12 mouse cellular contexts compared by ENCODE assay signal in genomic region chr17:24490399-24490798, GRCm38 (mm10). TPM values are rescaled to one million over a fixed set of nuclear protein-coding genes. Genes with fewer than 3 reads are reported as not detected.
DNase-seq lines count a peak whose midpoint lies in the region; ATAC-seq lines count a peak whose summit lies in the region.
"Had no signal": no experiment of that assay in that cellular context is flagged by ENCODE, and none has a peak within 500 bp of the region (broad histone marks: within the 10 kb centered on the region; RNA-seq: fewer than 3 reads in every experiment).

No protein-coding gene starts in this region.

- no peak overlapping the region for H3K27ac ChIP-seq in forebrain, embryonic 11.5 days (ENCODE audit: low read depth, low read length)
- no peak overlapping the region for H3K27ac ChIP-seq in forebrain, embryonic 10.5 days
- H3K27ac ChIP-seq in hindbrain, embryonic 16.5 days (ENCODE audit: low read depth, low read length) = peak overlapping the region; percentile 94; the same call in 1 of the 2 replicates
- H3K27ac ChIP-seq: liver, embryonic 13.5 days; stomach, embryonic 15.5 days had no signal

- H3K36me3 ChIP-seq in forebrain, embryonic 11.5 days (ENCODE audit: control insufficient read depth, insufficient read depth, low read length) = no peaks in the 10 kb centered on the region
- H3K36me3 ChIP-seq in forebrain, embryonic 10.5 days (replicated peaks) = no peaks in the 10 kb centered on the region
- no peaks in the 10 kb centered on the region for H3K36me3 ChIP-seq in hindbrain, embryonic 16.5 days (ENCODE audit: control insufficient read depth, insufficient read depth, low read length)
- H3K36me3 ChIP-seq: heart, embryonic 12.5 days; liver, embryonic 13.5 days; stomach, embryonic 15.5 days had no signal

- no peak overlapping the region for H3K9ac ChIP-seq in forebrain, embryonic 11.5 days (ENCODE audit: low read length)
- H3K9ac ChIP-seq in hindbrain, embryonic 16.5 days (ENCODE audit: low read depth, low read length) = peak overlapping the region; percentile 24; the same call in 1 of the 2 replicates
- H3K9ac ChIP-seq: heart, embryonic 12.5 days; liver, embryonic 13.5 days; stomach, embryonic 15.5 days had no signal

- no peaks in the 10 kb centered on the region; the same call in 1 of the 2 replicates for H3K27me3 ChIP-seq in forebrain, embryonic 11.5 days (ENCODE audit: control insufficient read depth, insufficient read depth, low read length)
- peaks cover 47% of the 10 kb centered on the region for H3K27me3 ChIP-seq in forebrain, embryonic 10.5 days (ENCODE audit: poor library complexity, severe bottlenecking)
- no peaks in the 10 kb centered on the region for H3K27me3 ChIP-seq in hindbrain, embryonic 16.5 days (replicated peaks; ENCODE audit: control insufficient read depth, insufficient read depth, low read length)

- 77% methylated on average over 4 of the region's 4 CpGs for WGBS in forebrain, embryonic 11.5 days
- WGBS in forebrain, embryonic 10.5 days = 82% methylated on average over 4 of the region's 4 CpGs
- WGBS in hindbrain, embryonic 16.5 days = 55% methylated on average over 4 of the region's 4 CpGs

- H3K9me3 ChIP-seq in forebrain, embryonic 11.5 days (ENCODE audit: control insufficient read depth, low read length) = no peaks in the 10 kb centered on the region
- H3K9me3 ChIP-seq in forebrain, embryonic 10.5 days = no peaks in the 10 kb centered on the region
- H3K9me3 ChIP-seq in hindbrain, embryonic 16.5 days (ENCODE audit: control insufficient read depth, low read length) = no peaks in the 10 kb centered on the region
- H3K9me3 ChIP-seq: heart, embryonic 12.5 days; liver, embryonic 13.5 days; stomach, embryonic 15.5 days had no signal

- H3K4me3 ChIP-seq in forebrain, embryonic 11.5 days (ENCODE audit: low read depth, low read length) = no peak overlapping the region
- H3K4me3 ChIP-seq in forebrain, embryonic 10.5 days = no peak overlapping the region; the same call in 1 of the 2 replicates
- H3K4me3 ChIP-seq in hindbrain, embryonic 16.5 days (ENCODE audit: low read length) = peak overlapping the region; percentile 69
- H3K4me3 ChIP-seq: heart, embryonic 12.5 days; liver, embryonic 13.5 days had no signal

- ATAC-seq in forebrain, embryonic 11.5 days (replicated peaks; ENCODE audit: low FRiP score) = no peak
- no peak for ATAC-seq in hindbrain, embryonic 16.5 days
- ATAC-seq: Patski had no signal

- H3K4me1 ChIP-seq in forebrain, embryonic 11.5 days (replicated peaks; ENCODE audit: control insufficient read depth, insufficient read depth, low read length) = peaks cover 9% of the 10 kb centered on the region
- H3K4me1 ChIP-seq in forebrain, embryonic 10.5 days = peaks cover 44% of the 10 kb centered on the region
- peaks cover 28% of the 10 kb centered on the region for H3K4me1 ChIP-seq in hindbrain, embryonic 16.5 days (ENCODE audit: control insufficient read depth, insufficient read depth, low read depth, low read length)

- H3K4me2 ChIP-seq in forebrain, embryonic 11.5 days (ENCODE audit: low read depth, low read length, severe bottlenecking) = no peak overlapping the region
- H3K4me2 ChIP-seq in hindbrain, embryonic 16.5 days (ENCODE audit: low read length) = peak overlapping the region; percentile 83
- H3K4me2 ChIP-seq: heart, embryonic 12.5 days; liver, embryonic 13.5 days had no signal

- DNase-seq in forebrain, embryonic 11.5 days (ENCODE audit: low spot score) = peak; percentile 48
- no peak for DNase-seq in forebrain, embryonic 10.5 days (ENCODE audit: extremely low spot score, low spot score)
- DNase-seq in right cerebral cortex, postnatal 14 days = peak; percentile 61
- DNase-seq in right cerebral cortex, postnatal 25 days = no peak
- peak; percentile 56 for DNase-seq in right cerebral cortex, postnatal 4 days
- DNase-seq in heart, adult 18-20 months = no peak
- DNase-seq in urinary bladder, postnatal 25 days (ENCODE audit: low spot score) = no peak
- DNase-seq: liver, embryonic 13.5 days had no signal

RNA-seq across cellular contexts. Expression of gene Caskin1, which starts 2.0 kb away (rescaled TPM):
- polyA plus RNA-seq in forebrain, embryonic 11.5 days (2014; fragmentation: Nextera tagmentation; extraction: Ambion mirVana) = 8.0 and 9.3 TPM in 2 replicates
- 3.8 and 4.3 TPM in 2 replicates for polyA plus RNA-seq in forebrain, embryonic 10.5 days (2016; fragmentation: Nextera tagmentation; extraction: Ambion mirVana)
- 43.6 and 44.6 TPM in 2 replicates for polyA plus RNA-seq in hindbrain, embryonic 16.5 days (2015; fragmentation: Nextera tagmentation; extraction: Ambion mirVana)
- total RNA-seq in heart, adult 18-20 months (2021) = under 1 TPM; 0.15 to 0.20 TPM

RNA-seq across cellular contexts. Expression of gene Mlst8, which starts 11.5 kb away (rescaled TPM):
- 33.8 and 34.0 TPM in 2 replicates for polyA plus RNA-seq in forebrain, embryonic 11.5 days (2014; fragmentation: Nextera tagmentation; extraction: Ambion mirVana)
- 36.8 and 40.0 TPM in 2 replicates for polyA plus RNA-seq in forebrain, embryonic 10.5 days (2016; fragmentation: Nextera tagmentation; extraction: Ambion mirVana)
- polyA plus RNA-seq in hindbrain, embryonic 16.5 days (2015; fragmentation: Nextera tagmentation; extraction: Ambion mirVana) = 36.2 and 39.3 TPM in 2 replicates
- total RNA-seq in heart, adult 18-20 months (2021) = 10 to 100 TPM in 1 of 2 experiments, 1 to 10 TPM in 1; 8.1 to 10.3 TPM

RNA-seq across cellular contexts. Expression of gene Bricd5, which starts 16.7 kb away (rescaled TPM):
- polyA plus RNA-seq in forebrain, embryonic 11.5 days (2014; fragmentation: Nextera tagmentation; extraction: Ambion mirVana) = 0.41 and 0.44 TPM in 2 replicates
- polyA plus RNA-seq in forebrain, embryonic 10.5 days (2016; fragmentation: Nextera tagmentation; extraction: Ambion mirVana) = 0.23 and 0.25 TPM in 2 replicates
- polyA plus RNA-seq in hindbrain, embryonic 16.5 days (2015; fragmentation: Nextera tagmentation; extraction: Ambion mirVana) = 0.65 and 1.2 TPM in 2 replicates
- total RNA-seq in heart, adult 18-20 months (2021) = not detected
- polyA plus RNA-seq: heart, embryonic 12.5 days; stomach, embryonic 15.5 days had no signal

RNA-seq across cellular contexts. Expression of gene Pgp, which starts 20.2 kb away (rescaled TPM):
- polyA plus RNA-seq in forebrain, embryonic 11.5 days (2014; fragmentation: Nextera tagmentation; extraction: Ambion mirVana) = 72.1 and 73.4 TPM in 2 replicates
- polyA plus RNA-seq in forebrain, embryonic 10.5 days (2016; fragmentation: Nextera tagmentation; extraction: Ambion mirVana) = 79.7 and 85.3 TPM in 2 replicates
- polyA plus RNA-seq in hindbrain, embryonic 16.5 days (2015; fragmentation: Nextera tagmentation; extraction: Ambion mirVana) = 83.9 and 85.4 TPM in 2 replicates
- 10 to 100 TPM; 40.1 to 43.5 TPM for total RNA-seq in heart, adult 18-20 months (2021)

RNA-seq across cellular contexts. Expression of gene E4f1, which starts 20.3 kb away (rescaled TPM):
- polyA plus RNA-seq in forebrain, embryonic 11.5 days (2014; fragmentation: Nextera tagmentation; extraction: Ambion mirVana) = 28.8 and 31.4 TPM in 2 replicates
- 32.7 and 35.2 TPM in 2 replicates for polyA plus RNA-seq in forebrain, embryonic 10.5 days (2016; fragmentation: Nextera tagmentation; extraction: Ambion mirVana)
- 42.3 and 43.5 TPM in 2 replicates for polyA plus RNA-seq in hindbrain, embryonic 16.5 days (2015; fragmentation: Nextera tagmentation; extraction: Ambion mirVana)
- 10 to 100 TPM in 1 of 2 experiments, 1 to 10 TPM in 1; 9.8 to 10.1 TPM for total RNA-seq in heart, adult 18-20 months (2021)

Comparison
In these comparisons a context has a peak if more than half of its experiments do, and no peak if none do; other contexts are left out.
1. DNase-seq: peak in forebrain, embryonic 11.5 days (single experiment), right cerebral cortex, postnatal 14 days (single experiment) and right cerebral cortex, postnatal 4 days (single experiment); none in forebrain, embryonic 10.5 days (single experiment), right cerebral cortex, postnatal 25 days (single experiment), heart, adult 18-20 months (0 of 2) and urinary bladder, postnatal 25 days (single experiment).